Mouse (Mus musculus) heart, postnatal 4 days (tissue): ENCODE measurements around the gene 2310007B03Rik. TPM values are rescaled to one million over a fixed set of nuclear protein-coding genes. Genes with fewer than 3 reads are reported as not detected.

Source experiments
- total RNA-seq, 2 experiments: library from RNA; stranded (reverse); gene quantifications; 2 replicates each; pipeline ENCODE4 v1.2.3; 2021

Gene 2310007B03Rik
- total RNA-seq, 2 experiments from 2014 or later, result not detected

Other genes with a start within 250 kb of the 2310007B03Rik start
- gene Capn10, start 226.6 kb downstream of the 2310007B03Rik start, total RNA-seq, result 10 to 100 TPM; 10.2 to 14.0 TPM
- gene Gpr35, start 210.1 kb downstream of the 2310007B03Rik start, total RNA-seq, result under 1 TPM; 0.38 to 0.59 TPM
- not detected for gene Aqp12, start 154.6 kb downstream of the 2310007B03Rik start, total RNA-seq
- gene Kif1a, start 59.0 kb downstream of the 2310007B03Rik start, total RNA-seq, result 1 to 10 TPM; 6.2 to 7.5 TPM
- gene Agxt, start 25.7 kb downstream of the 2310007B03Rik start, total RNA-seq, result not detected
- under 1 TPM; 0.45 to 0.48 TPM for gene Crocc2, start 7.8 kb upstream of the 2310007B03Rik start, total RNA-seq
- gene Sned1, start 74.9 kb upstream of the 2310007B03Rik start, total RNA-seq, result 10 to 100 TPM; 11.0 to 11.4 TPM
- 10 to 100 TPM; 13.0 to 13.7 TPM for gene Mterf4, start 145.0 kb upstream of the 2310007B03Rik start, total RNA-seq
- 10 to 100 TPM; 30.5 to 34.9 TPM for gene Ppp1r7, start 181.9 kb upstream of the 2310007B03Rik start, total RNA-seq
- 1 to 10 TPM; 7.9 to 8.6 TPM for gene Pask, start 182.5 kb upstream of the 2310007B03Rik start, total RNA-seq
- not detected for gene Ano7, start 213.0 kb upstream of the 2310007B03Rik start, total RNA-seq